Mouse (Mus musculus): ENCODE results near the gene Bhlhe40.

- TF ChIP-seq GATA1 (IDR thresholded peaks at IDR 0.05; ENCODE audit: low read length) (no peak), TAL1 (IDR thresholded peaks at IDR 0.05; ENCODE audit: low read length) (no peak)
Measured at GRCm38 (mm10) chr6:108661412-108661811, 983 bp downstream of the Bhlhe40 start.

Data from erythroblast, embryonic 14.5 days (primary cell).